Mouse (Mus musculus) monocyte, adult 5-6 weeks (primary cell): ENCODE results near the gene Xntrpc. TPM values are rescaled to one million over a fixed set of nuclear protein-coding genes. Genes with fewer than 3 reads are reported as not detected.

Experiments
- ATAC-seq: fragments of 153-309, 156-312 bp; replicated peaks from 2 replicates; pipeline ENCODE4 v1.8.0; 2017; ENCODE audit warnings: mild to moderate bottlenecking; ENCODE audit not compliant: low TSS enrichment, insufficient number of reproducible peaks, severe bottlenecking, poor library complexity, low FRiP score
- total RNA-seq: library from RNA; stranded (forward); fragments of 200-1000, 200-491, 200-594 nt; gene quantifications from 3 replicates; pipeline ENCODE4 v1.2.3, GENCODE M21; 2017

Gene Xntrpc
- total RNA-seq, 1 experiment from 2014 or later: not detected

GRCm38 (mm10) chr7:102116579-102117331, 51.2 kb downstream of the Xntrpc start, which contains the start of gene Chrna10:
TSS of gene Chrna10 (minus strand) at chr7:102116828.
- no peak for ATAC-seq

GRCm38 (mm10) chr7:102117382-102117781, 51.9 kb downstream of the Xntrpc start:
- no peak for ATAC-seq

- no peak for ATAC-seq
Observed at GRCm38 (mm10) chr7:102120326-102120725, 54.8 kb downstream of the Xntrpc start.

- no peak for ATAC-seq
Observed at GRCm38 (mm10) chr7:102132395-102132794, 66.9 kb downstream of the Xntrpc start.

GRCm38 (mm10) chr7:102137464-102137863, 72.0 kb downstream of the Xntrpc start:
- 0 out of 2 replicates have a peak, but pooled peaks have one; percentile 50 for ATAC-seq

GRCm38 (mm10) chr7:102137898-102138297, 72.4 kb downstream of the Xntrpc start:
- ATAC-seq: no peak

Other genes starting within 250 kb of the Xntrpc start
- not detected in 3 replicates for gene Phox2a, start 247.4 kb upstream of the Xntrpc start, total RNA-seq
- 20.6 to 58.3 TPM (median 31.0 TPM) in 3 replicates for gene Inppl1, start 227.5 kb upstream of the Xntrpc start, total RNA-seq
- not detected in 3 replicates for gene Folr2, start 208.5 kb upstream of the Xntrpc start, total RNA-seq
- 42.5 to 46.2 TPM (median 43.1 TPM) in 3 replicates for gene Anapc15, start 202.0 kb upstream of the Xntrpc start, total RNA-seq
- not detected in 3 replicates for gene Folr1, start 194.9 kb upstream of the Xntrpc start, total RNA-seq
- gene Lamtor1, start 159.8 kb upstream of the Xntrpc start, total RNA-seq: 72.2 to 74.2 TPM (median 73.7 TPM) in 3 replicates
- gene Tomt, start 159.4 kb upstream of the Xntrpc start, total RNA-seq: 0.68 to 0.96 TPM in 2 of 3 replicates, not detected in the other
- 0.38 to 8.0 TPM (median 2.7 TPM) in 3 replicates for gene Lrrc51, start 131.8 kb upstream of the Xntrpc start, total RNA-seq
- 118 to 218 TPM (median 126 TPM) in 3 replicates for gene Numa1, start 131.6 kb upstream of the Xntrpc start, total RNA-seq
- 3.0 to 5.8 TPM (median 3.8 TPM) in 3 replicates for gene Il18bp, start 47.0 kb upstream of the Xntrpc start, total RNA-seq
- 13.5 to 24.5 TPM (median 15.9 TPM) in 3 replicates for gene Rnf121, start 244 bp upstream of the Xntrpc start, total RNA-seq
- gene Xndc1, start 202 bp upstream of the Xntrpc start, total RNA-seq: 10.8 to 18.4 TPM (median 13.2 TPM) in 3 replicates
- 0.29 to 0.43 TPM in 2 of 3 replicates, not detected in the other for gene Trpc2, start 17.4 kb downstream of the Xntrpc start, total RNA-seq
- not detected in 3 replicates for gene Art1, start 36.0 kb downstream of the Xntrpc start, total RNA-seq
- gene Art5, start 43.8 kb downstream of the Xntrpc start, total RNA-seq: not detected in 3 replicates
- not detected in 3 replicates for gene Chrna10, start 51.1 kb downstream of the Xntrpc start, total RNA-seq
- 67.0 to 71.8 TPM (median 71.7 TPM) in 3 replicates for gene Nup98, start 144.5 kb downstream of the Xntrpc start, total RNA-seq
- 14.2 to 22.1 TPM (median 16.5 TPM) in 3 replicates for gene Pgap2, start 144.5 kb downstream of the Xntrpc start, total RNA-seq
- 46.7 to 78.6 TPM (median 62.1 TPM) in 3 replicates for gene Rhog, start 190.3 kb downstream of the Xntrpc start, total RNA-seq
- 46.8 to 79.7 TPM (median 51.0 TPM) in 3 replicates for gene Stim1, start 202.1 kb downstream of the Xntrpc start, total RNA-seq